Mouse (Mus musculus): ENCODE data around the gene Chd1. TPM values are rescaled to one million over a fixed set of nuclear protein-coding genes. Genes with fewer than 3 reads are reported as not detected.

Gene Chd1
- polyA plus RNA-seq, 1 experiment: 93.7 TPM

- no peak overlapping the region for H3K9ac ChIP-seq (ENCODE audit: low read depth, poor library complexity, severe bottlenecking)
- TF ChIP-seq CTCF (IDR thresholded peaks at IDR 0.05; ENCODE audit: low read depth, low read length): no peak
- TF ChIP-seq EP300 (IDR thresholded peaks at IDR 0.05; ENCODE audit: insufficient read depth, low read depth, low read length): no peak
- TF ChIP-seq POLR2A (IDR thresholded peaks at IDR 0.05; ENCODE audit: insufficient read depth, low read length): no peak
- H3K4me1 ChIP-seq (ENCODE audit: control insufficient read depth, insufficient read depth, low read length): no peaks in the 10 kb centered on the region
- H3K27me3 ChIP-seq (ENCODE audit: control insufficient read depth, insufficient read depth, low read length, poor library complexity, severe bottlenecking): no peaks in the 10 kb centered on the region
- peaks cover 35% of the 10 kb centered on the region for H3K36me3 ChIP-seq (ENCODE audit: control insufficient read depth, insufficient read depth, low read length, poor library complexity, severe bottlenecking)
- H3K9me3 ChIP-seq (replicated peaks; ENCODE audit: control insufficient read depth, insufficient read depth, low read length, poor library complexity, severe bottlenecking): no peaks in the 10 kb centered on the region
- no peak overlapping the region for H3K4me3 ChIP-seq (ENCODE audit: low read depth, low read length)
- H3K27ac ChIP-seq (ENCODE audit: insufficient read depth, low read length): no peak overlapping the region
Measured at GRCm38 (mm10) chr17:15769081-15769724, 64.4 kb downstream of the Chd1 start.

- TF ChIP-seq POLR2A (IDR thresholded peaks at IDR 0.05; ENCODE audit: insufficient read depth, low read length) (no peak), CTCF (IDR thresholded peaks at IDR 0.05; ENCODE audit: low read depth, low read length) (no peak), EP300 (IDR thresholded peaks at IDR 0.05; ENCODE audit: insufficient read depth, low read depth, low read length) (no peak)
Measured at GRCm38 (mm10) chr17:15773956-15774355, 69.2 kb downstream of the Chd1 start.

GRCm38 (mm10) chr17:15774565-15775215 lies 69.9 kb downstream of the Chd1 start:
- no peak overlapping the region for H3K27ac ChIP-seq (ENCODE audit: insufficient read depth, low read length)
- TF ChIP-seq EP300 (IDR thresholded peaks at IDR 0.05; ENCODE audit: insufficient read depth, low read depth, low read length): no peak
- TF ChIP-seq POLR2A (IDR thresholded peaks at IDR 0.05; ENCODE audit: insufficient read depth, low read length): no peak
- no peak for TF ChIP-seq CTCF (IDR thresholded peaks at IDR 0.05; ENCODE audit: low read depth, low read length)
- H3K27me3 ChIP-seq (ENCODE audit: control insufficient read depth, insufficient read depth, low read length, poor library complexity, severe bottlenecking): no peaks in the 10 kb centered on the region
- H3K4me3 ChIP-seq (ENCODE audit: low read depth, low read length): no peak overlapping the region
- no peaks in the 10 kb centered on the region for H3K4me1 ChIP-seq (ENCODE audit: control insufficient read depth, insufficient read depth, low read length)
- peaks cover 13% of the 10 kb centered on the region for H3K36me3 ChIP-seq (ENCODE audit: control insufficient read depth, insufficient read depth, low read length, poor library complexity, severe bottlenecking)
- H3K9me3 ChIP-seq (replicated peaks; ENCODE audit: control insufficient read depth, insufficient read depth, low read length, poor library complexity, severe bottlenecking): no peaks in the 10 kb centered on the region
- H3K9ac ChIP-seq (ENCODE audit: low read depth, poor library complexity, severe bottlenecking): no peak overlapping the region

More at GRCm38 (mm10) chr17:15773956-15774355, 69.2 kb downstream of the Chd1 start:
- Histone ChIP-seq H3K9me3 (replicated peaks; ENCODE audit: control insufficient read depth, insufficient read depth, low read length, poor library complexity, severe bottlenecking) (no peaks in the 10 kb centered on the region), H3K27me3 (ENCODE audit: control insufficient read depth, insufficient read depth, low read length, poor library complexity, severe bottlenecking) (no peaks in the 10 kb centered on the region), H3K27ac (ENCODE audit: insufficient read depth, low read length) (no peak overlapping the region), H3K4me1 (ENCODE audit: control insufficient read depth, insufficient read depth, low read length) (no peaks in the 10 kb centered on the region), H3K9ac (ENCODE audit: low read depth, poor library complexity, severe bottlenecking) (no peak overlapping the region), H3K36me3 (ENCODE audit: control insufficient read depth, insufficient read depth, low read length, poor library complexity, severe bottlenecking) (peaks cover 17% of the 10 kb centered on the region), H3K4me3 (ENCODE audit: low read depth, low read length) (no peak overlapping the region)

GRCm38 (mm10) chr17:15776349-15776748 lies 71.6 kb downstream of the Chd1 start:
- H3K27ac ChIP-seq (ENCODE audit: insufficient read depth, low read length): no peak overlapping the region
- TF ChIP-seq CTCF (IDR thresholded peaks at IDR 0.05; ENCODE audit: low read depth, low read length): no peak
- TF ChIP-seq EP300 (IDR thresholded peaks at IDR 0.05; ENCODE audit: insufficient read depth, low read depth, low read length): no peak
- TF ChIP-seq POLR2A (IDR thresholded peaks at IDR 0.05; ENCODE audit: insufficient read depth, low read length): no peak
- no peak overlapping the region for H3K9ac ChIP-seq (ENCODE audit: low read depth, poor library complexity, severe bottlenecking)
- no peaks in the 10 kb centered on the region for H3K9me3 ChIP-seq (replicated peaks; ENCODE audit: control insufficient read depth, insufficient read depth, low read length, poor library complexity, severe bottlenecking)
- H3K36me3 ChIP-seq (ENCODE audit: control insufficient read depth, insufficient read depth, low read length, poor library complexity, severe bottlenecking): no peaks in the 10 kb centered on the region
- H3K27me3 ChIP-seq (ENCODE audit: control insufficient read depth, insufficient read depth, low read length, poor library complexity, severe bottlenecking): no peaks in the 10 kb centered on the region
- H3K4me1 ChIP-seq (ENCODE audit: control insufficient read depth, insufficient read depth, low read length): no peaks in the 10 kb centered on the region
- H3K4me3 ChIP-seq (ENCODE audit: low read depth, low read length): no peak overlapping the region

- TF ChIP-seq EP300 (IDR thresholded peaks at IDR 0.05; ENCODE audit: insufficient read depth, low read depth, low read length) (no peak), CTCF (IDR thresholded peaks at IDR 0.05; ENCODE audit: low read depth, low read length) (no peak), POLR2A (IDR thresholded peaks at IDR 0.05; ENCODE audit: insufficient read depth, low read length) (no peak)
- H3K9me3 ChIP-seq (replicated peaks; ENCODE audit: control insufficient read depth, insufficient read depth, low read length, poor library complexity, severe bottlenecking): no peaks in the 10 kb centered on the region
- H3K27ac ChIP-seq (ENCODE audit: insufficient read depth, low read length): no peak overlapping the region
- no peak overlapping the region for H3K4me3 ChIP-seq (ENCODE audit: low read depth, low read length)
- no peak overlapping the region for H3K9ac ChIP-seq (ENCODE audit: low read depth, poor library complexity, severe bottlenecking)
- H3K36me3 ChIP-seq (ENCODE audit: control insufficient read depth, insufficient read depth, low read length, poor library complexity, severe bottlenecking): no peaks in the 10 kb centered on the region
- H3K27me3 ChIP-seq (ENCODE audit: control insufficient read depth, insufficient read depth, low read length, poor library complexity, severe bottlenecking): no peaks in the 10 kb centered on the region
- H3K4me1 ChIP-seq (ENCODE audit: control insufficient read depth, insufficient read depth, low read length): no peaks in the 10 kb centered on the region
Measured at GRCm38 (mm10) chr17:15777979-15778378, 73.2 kb downstream of the Chd1 start.

- H3K27me3 ChIP-seq (ENCODE audit: control insufficient read depth, insufficient read depth, low read length, poor library complexity, severe bottlenecking): no peaks in the 10 kb centered on the region
- H3K9ac ChIP-seq (ENCODE audit: low read depth, poor library complexity, severe bottlenecking): no peak overlapping the region
- H3K4me3 ChIP-seq (ENCODE audit: low read depth, low read length): no peak overlapping the region
- H3K36me3 ChIP-seq (ENCODE audit: control insufficient read depth, insufficient read depth, low read length, poor library complexity, severe bottlenecking): no peaks in the 10 kb centered on the region
- H3K27ac ChIP-seq (ENCODE audit: insufficient read depth, low read length): no peak overlapping the region
- H3K9me3 ChIP-seq (replicated peaks; ENCODE audit: control insufficient read depth, insufficient read depth, low read length, poor library complexity, severe bottlenecking): no peaks in the 10 kb centered on the region
- H3K4me1 ChIP-seq (ENCODE audit: control insufficient read depth, insufficient read depth, low read length): no peaks in the 10 kb centered on the region
- TF ChIP-seq CTCF (IDR thresholded peaks at IDR 0.05; ENCODE audit: low read depth, low read length): no peak
- no peak for TF ChIP-seq POLR2A (IDR thresholded peaks at IDR 0.05; ENCODE audit: insufficient read depth, low read length)
- TF ChIP-seq EP300 (IDR thresholded peaks at IDR 0.05; ENCODE audit: insufficient read depth, low read depth, low read length): no peak
Measured at GRCm38 (mm10) chr17:15787036-15787435, 82.3 kb downstream of the Chd1 start.
